Mouse (Mus musculus): ENCODE measurements around the gene 0610010K14Rik.

GRCm38 (mm10) chr11:70223724-70224123 is 14.0 kb downstream of the 0610010K14Rik start:
- no peak for TF ChIP-seq POLR2A (IDR thresholded peaks at IDR 0.05; ENCODE audit: low read depth, low read length)
- no peak for TF ChIP-seq JUND (conservative IDR thresholded peaks at IDR 0.05; ENCODE audit: low read depth, low read length)
- TF ChIP-seq CTCF (conservative IDR thresholded peaks at IDR 0.05 in 1 of 2, IDR thresholded peaks at IDR 0.05 in 1 of 2; ENCODE audit: low read depth in 2 of 2, low read length in 2 of 2), result no peak
- TF ChIP-seq EP300 (IDR thresholded peaks at IDR 0.05; ENCODE audit: low read length), result no peak
- TF ChIP-seq MAZ (IDR thresholded peaks at IDR 0.05; ENCODE audit: low read depth, low read length), result no peak
- TF ChIP-seq USF1 (IDR thresholded peaks at IDR 0.05; ENCODE audit: low read depth, low read length), result no peak
- TF ChIP-seq USF2 (conservative IDR thresholded peaks at IDR 0.05; ENCODE audit: low read depth, low read length), result no peak
- no peak for TF ChIP-seq ZC3H11A (IDR thresholded peaks at IDR 0.05; ENCODE audit: low read depth, low read length)
- TF ChIP-seq ZMIZ1 (IDR thresholded peaks at IDR 0.05; ENCODE audit: low read depth, low read length), result no peak
- no peak for TF ChIP-seq SIN3A (IDR thresholded peaks at IDR 0.05; ENCODE audit: low read length)
- TF ChIP-seq MAFK (IDR thresholded peaks at IDR 0.05; ENCODE audit: insufficient replicate concordance, low read length), result no peak
- TF ChIP-seq MAX (IDR thresholded peaks at IDR 0.05; ENCODE audit: low read length), result no peak
- TF ChIP-seq RCOR1 (conservative IDR thresholded peaks at IDR 0.05; ENCODE audit: low read depth, low read length), result no peak

Measured in CH12.LX (cell line).